Mouse (Mus musculus): Measurements from ENCODE around the gene Hoxd3. TPM values are rescaled to one million over a fixed set of nuclear protein-coding genes. Genes with fewer than 3 reads are reported as not detected.

The Hoxd3 gene
- total and polyA plus RNA-seq, 2 experiments = not detected

- Histone ChIP-seq H3K36me3 (ENCODE audit: control insufficient read depth, insufficient read depth, low read length) (no peaks in the 10 kb centered on the region), H3K4me3 (ENCODE audit: insufficient read depth, low read depth, low read length) (no peak overlapping the region; the same call in 1 of the 2 replicates), H3K9ac (ENCODE audit: low read depth, low read length) (no peak overlapping the region), H3K4me1 (ENCODE audit: control insufficient read depth, insufficient read depth, low read length) (peaks cover 4% of the 10 kb centered on the region; the same call in 1 of the 2 replicates), H3K79me2 (ENCODE audit: control insufficient read depth, insufficient read depth, low read length) (no peaks in the 10 kb centered on the region), H3K27ac (replicated peaks; ENCODE audit: insufficient read depth, low read depth, low read length) (no peak overlapping the region), H3K27me3 (ENCODE audit: control insufficient read depth, insufficient read depth, low read length) (peaks cover 44% of the 10 kb centered on the region)
- TF ChIP-seq POLR2A (IDR thresholded peaks at IDR 0.05; ENCODE audit: extremely low read depth, insufficient read depth, low read length) = no peak
- no peak for TF ChIP-seq CTCF (IDR thresholded peaks at IDR 0.05; ENCODE audit: low read depth, low read length)
- DNase-seq (ENCODE audit: extremely low read depth, low read depth, low spot score) = no peak
- WGBS = 2% methylated on average over 73 of the region's 74 CpGs
Measured at GRCm38 (mm10) chr2:74668370-74669229, 43.1 kb upstream of the Hoxd3 start.

- TF ChIP-seq CTCF (IDR thresholded peaks at IDR 0.05; ENCODE audit: low read depth, low read length) = no peak
- no peak for TF ChIP-seq POLR2A (IDR thresholded peaks at IDR 0.05; ENCODE audit: extremely low read depth, insufficient read depth, low read length)
- peaks cover 49% of the 10 kb centered on the region for H3K27me3 ChIP-seq (ENCODE audit: control insufficient read depth, insufficient read depth, low read length)
- no peaks in the 10 kb centered on the region for H3K79me2 ChIP-seq (ENCODE audit: control insufficient read depth, insufficient read depth, low read length)
- no peak for DNase-seq (ENCODE audit: extremely low read depth, low read depth, low spot score)
- no peak overlapping the region for H3K4me3 ChIP-seq (ENCODE audit: insufficient read depth, low read depth, low read length)
- no peaks in the 10 kb centered on the region for H3K36me3 ChIP-seq (ENCODE audit: control insufficient read depth, insufficient read depth, low read length)
- no peak overlapping the region for H3K27ac ChIP-seq (replicated peaks; ENCODE audit: insufficient read depth, low read depth, low read length)
- no peak overlapping the region for H3K9ac ChIP-seq (ENCODE audit: low read depth, low read length)
- H3K4me1 ChIP-seq (ENCODE audit: control insufficient read depth, insufficient read depth, low read length) = peaks cover 4% of the 10 kb centered on the region; the same call in 1 of the 2 replicates
- 1% methylated on average over 3 of the region's 3 CpGs for WGBS
Measured at GRCm38 (mm10) chr2:74669230-74669578, 42.5 kb upstream of the Hoxd3 start.

- Histone ChIP-seq H3K4me1 (ENCODE audit: control insufficient read depth, insufficient read depth, low read length) (peaks cover 4% of the 10 kb centered on the region; the same call in 1 of the 2 replicates), H3K27me3 (ENCODE audit: control insufficient read depth, insufficient read depth, low read length) (peaks cover 49% of the 10 kb centered on the region), H3K27ac (replicated peaks; ENCODE audit: insufficient read depth, low read depth, low read length) (no peak overlapping the region), H3K4me3 (ENCODE audit: insufficient read depth, low read depth, low read length) (no peak overlapping the region), H3K36me3 (ENCODE audit: control insufficient read depth, insufficient read depth, low read length) (no peaks in the 10 kb centered on the region), H3K9ac (ENCODE audit: low read depth, low read length) (no peak overlapping the region), H3K79me2 (ENCODE audit: control insufficient read depth, insufficient read depth, low read length) (no peaks in the 10 kb centered on the region)
- no peak for TF ChIP-seq POLR2A (IDR thresholded peaks at IDR 0.05; ENCODE audit: extremely low read depth, insufficient read depth, low read length)
- no peak for TF ChIP-seq CTCF (IDR thresholded peaks at IDR 0.05; ENCODE audit: low read depth, low read length)
- no peak for DNase-seq (ENCODE audit: extremely low read depth, low read depth, low spot score)
- 4% methylated on average over 14 of the region's 14 CpGs for WGBS
Measured at GRCm38 (mm10) chr2:74669650-74670235, 42.0 kb upstream of the Hoxd3 start.

GRCm38 (mm10) chr2:74670632-74671188 lies 41.0 kb upstream of the Hoxd3 start:
- no peak overlapping the region for H3K9ac ChIP-seq (ENCODE audit: low read depth, low read length)
- no peak overlapping the region for H3K4me3 ChIP-seq (ENCODE audit: insufficient read depth, low read depth, low read length)
- H3K27ac ChIP-seq (replicated peaks; ENCODE audit: insufficient read depth, low read depth, low read length) = no peak overlapping the region
- H3K36me3 ChIP-seq (ENCODE audit: control insufficient read depth, insufficient read depth, low read length) = no peaks in the 10 kb centered on the region
- 11% methylated on average over 3 of the region's 3 CpGs for WGBS
- peaks cover 4% of the 10 kb centered on the region; the same call in 1 of the 2 replicates for H3K4me1 ChIP-seq (ENCODE audit: control insufficient read depth, insufficient read depth, low read length)
- no peaks in the 10 kb centered on the region for H3K79me2 ChIP-seq (ENCODE audit: control insufficient read depth, insufficient read depth, low read length)
- no peak for DNase-seq (ENCODE audit: extremely low read depth, low read depth, low spot score)
- TF ChIP-seq POLR2A (IDR thresholded peaks at IDR 0.05; ENCODE audit: extremely low read depth, insufficient read depth, low read length) (no peak), CTCF (IDR thresholded peaks at IDR 0.05; ENCODE audit: low read depth, low read length) (no peak)
- peaks cover 52% of the 10 kb centered on the region for H3K27me3 ChIP-seq (ENCODE audit: control insufficient read depth, insufficient read depth, low read length)

- H3K27me3 ChIP-seq (ENCODE audit: control insufficient read depth, insufficient read depth, low read length) = peaks cover 51% of the 10 kb centered on the region
- 32% methylated on average over 5 of the region's 5 CpGs for WGBS
- H3K36me3 ChIP-seq (ENCODE audit: control insufficient read depth, insufficient read depth, low read length) = no peaks in the 10 kb centered on the region
- no peak for TF ChIP-seq CTCF (IDR thresholded peaks at IDR 0.05; ENCODE audit: low read depth, low read length)
- TF ChIP-seq POLR2A (IDR thresholded peaks at IDR 0.05; ENCODE audit: extremely low read depth, insufficient read depth, low read length) = no peak
- no peak overlapping the region for H3K27ac ChIP-seq (replicated peaks; ENCODE audit: insufficient read depth, low read depth, low read length)
- H3K79me2 ChIP-seq (ENCODE audit: control insufficient read depth, insufficient read depth, low read length) = no peaks in the 10 kb centered on the region
- H3K4me1 ChIP-seq (ENCODE audit: control insufficient read depth, insufficient read depth, low read length) = peaks cover 4% of the 10 kb centered on the region; the same call in 1 of the 2 replicates
- no peak for DNase-seq (ENCODE audit: extremely low read depth, low read depth, low spot score)
- no peak overlapping the region for H3K4me3 ChIP-seq (ENCODE audit: insufficient read depth, low read depth, low read length)
- H3K9ac ChIP-seq (ENCODE audit: low read depth, low read length) = no peak overlapping the region
Measured at GRCm38 (mm10) chr2:74671847-74672246, 39.9 kb upstream of the Hoxd3 start.
